Mouse (Mus musculus): ENCODE measurements around the gene Ackr2.
A peak's percentile ranks its signal among the peaks of the same experiment; 100 is the strongest.

The Ackr2 gene

GRCm38 (mm10) chr9:121923443-121923842, 25.3 kb downstream of the Ackr2 start:
- DNase-seq = no peak

- no peak for DNase-seq
Measured at GRCm38 (mm10) chr9:121923906-121924305, 25.8 kb downstream of the Ackr2 start.

- no peak for DNase-seq
Measured at GRCm38 (mm10) chr9:121924901-121925560, 26.9 kb downstream of the Ackr2 start.

- DNase-seq = no peak
Measured at GRCm38 (mm10) chr9:121925959-121926358, 27.8 kb downstream of the Ackr2 start.

GRCm38 (mm10) chr9:121926634-121927405, 28.7 kb downstream of the Ackr2 start:
- DNase-seq = no peak

GRCm38 (mm10) chr9:121927721-121928120, 29.6 kb downstream of the Ackr2 start:
- DNase-seq = no peak

GRCm38 (mm10) chr9:121928498-121928897, 30.3 kb downstream of the Ackr2 start:
- peak; percentile 30 for DNase-seq

- DNase-seq = no peak
Measured at GRCm38 (mm10) chr9:121934856-121935255, 36.7 kb downstream of the Ackr2 start.

GRCm38 (mm10) chr9:121936952-121937351, 38.8 kb downstream of the Ackr2 start:
- no peak for DNase-seq

GRCm38 (mm10) chr9:121937451-121937864, 39.3 kb downstream of the Ackr2 start:
- no peak for DNase-seq

- no peak for DNase-seq
Measured at GRCm38 (mm10) chr9:121937944-121938355, 39.8 kb downstream of the Ackr2 start.

- no peak for DNase-seq
Measured at GRCm38 (mm10) chr9:121943005-121943404, 44.9 kb downstream of the Ackr2 start.

- DNase-seq = no peak
Measured at GRCm38 (mm10) chr9:121943628-121944027, 45.5 kb downstream of the Ackr2 start.

- DNase-seq = peak; percentile 63
Measured at GRCm38 (mm10) chr9:121947784-121948183, 49.6 kb downstream of the Ackr2 start.

GRCm38 (mm10) chr9:121948431-121948830, 50.3 kb downstream of the Ackr2 start:
- no peak for DNase-seq

- DNase-seq = peak; percentile 82
Measured at GRCm38 (mm10) chr9:121950418-121951113, 52.4 kb downstream of the Ackr2 start, which contains the start of gene Fam198a. Gene Fam198a (plus strand): TSS chr9:121950988.

- no peak for DNase-seq
Measured at GRCm38 (mm10) chr9:121951114-121951423, 52.9 kb downstream of the Ackr2 start.

GRCm38 (mm10) chr9:121952596-121952995, 54.4 kb downstream of the Ackr2 start:
- DNase-seq = no peak

- DNase-seq = no peak
Measured at GRCm38 (mm10) chr9:121959966-121960635, 61.9 kb downstream of the Ackr2 start.
